Mouse (Mus musculus) midbrain, embryonic 11.5 days (tissue): Measurements from ENCODE around the gene Klhl2. TPM values are rescaled to one million over a fixed set of nuclear protein-coding genes. Genes with fewer than 3 reads are reported as not detected.

Source experiments
- ATAC-seq: fragments of 200-750 bp; cut with Nextera tagmentation; 2 replicates; pipeline ENCODE4 v1.8.0; 2017; ENCODE audit warnings: moderate TSS enrichment, moderate library complexity; ENCODE audit not compliant: low FRiP score
- DNase-seq: peaks from one replicate; pipeline ENCODE4 v3.0.0; 2015; ENCODE audit warnings: low spot score; ENCODE audit errors: missing footprints
- H3K27ac ChIP-seq: fragments of 300-500 bp; sonication (generic); 2 replicates; pipeline ENCODE4 v1.5.1; 2014; ENCODE audit warnings: low read depth, low read length
- H3K27me3 ChIP-seq: fragments of 300-500 bp; sonication (generic); 2 replicates; pipeline ENCODE4 v1.6.1; 2014; ENCODE audit warnings: mild to moderate bottlenecking, low read length, moderate library complexity, mixed read lengths; ENCODE audit not compliant: control insufficient read depth, insufficient read depth
- H3K36me3 ChIP-seq: fragments of 300-500 bp; sonication (generic); 2 replicates; pipeline ENCODE4 v1.6.1; 2014; ENCODE audit warnings: mild to moderate bottlenecking, low read length, moderate library complexity, mixed read lengths; ENCODE audit not compliant: control insufficient read depth, insufficient read depth
- H3K4me1 ChIP-seq: fragments of 300-500 bp; sonication (generic); 2 replicates; pipeline ENCODE4 v1.6.1; 2014; ENCODE audit warnings: low read length; ENCODE audit not compliant: control insufficient read depth, insufficient read depth
- H3K4me2 ChIP-seq: fragments of 300-500 bp; sonication (generic); 2 replicates; pipeline ENCODE4 v1.6.1; 2014; ENCODE audit warnings: mild to moderate bottlenecking, moderate library complexity
- H3K4me3 ChIP-seq: fragments of 300-500 bp; sonication (generic); 2 replicates; pipeline ENCODE4 v1.5.1; 2014; ENCODE audit warnings: low read depth, low read length
- H3K9ac ChIP-seq: fragments of 300-500 bp; sonication (generic); 2 replicates; pipeline ENCODE4 v1.6.1; 2014; ENCODE audit warnings: low read length
- H3K9me3 ChIP-seq: fragments of 300-500 bp; sonication (generic); 2 replicates; pipeline ENCODE4 v1.6.1; 2016; ENCODE audit warnings: low read length; ENCODE audit not compliant: control insufficient read depth
- WGBS: fragments of 180-500 bp; shearing (Covaris S2); extraction: QIAGEN DNeasy Blood & Tissue Kit; methylation state at CpG from one replicate; pipeline ENCODE4 v1.1.7; 2014; 5-methylcytosine and 5-hydroxymethylcytosine counted together
- polyA plus RNA-seq: library from polyadenylated mRNA; unstranded; fragments of >200 nt; fragmentation: Nextera tagmentation; extraction: Ambion mirVana; gene quantifications from 2 replicates; pipeline ENCODE4 v1.2.1, GENCODE M21; 2014

Klhl2 gene
- polyA plus RNA-seq, 1 experiment from 2014 or later, result 19.4 TPM

DNA sequence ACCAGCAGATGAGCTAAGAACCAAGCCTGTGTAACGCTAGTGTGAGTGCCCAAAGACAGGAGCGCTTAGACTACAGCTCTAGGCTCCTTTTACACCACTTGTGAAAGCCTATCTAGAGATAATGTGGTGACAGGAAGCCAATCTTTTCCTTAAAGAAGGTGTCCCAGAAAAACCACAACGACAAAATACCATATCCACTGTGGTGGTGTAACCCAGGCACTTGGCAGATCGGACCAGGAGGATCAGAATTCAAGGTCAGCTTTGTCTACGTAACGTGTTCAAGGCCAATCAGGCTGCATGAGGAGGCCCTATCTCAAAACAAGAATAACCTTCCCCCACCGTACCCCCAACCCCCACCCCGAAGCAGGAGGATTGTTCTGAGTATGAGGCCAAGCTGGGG lies 114.7 kb downstream of the Klhl2 start:
- H3K4me3 ChIP-seq, result no peak overlapping the region
- no peaks in the 10 kb centered on the region for H3K9me3 ChIP-seq
- H3K4me2 ChIP-seq, result no peak overlapping the region
- no peaks in the 10 kb centered on the region for H3K27me3 ChIP-seq
- H3K9ac ChIP-seq, result no peak overlapping the region
- H3K36me3 ChIP-seq, result peaks cover 3% of the 10 kb centered on the region; the same call in 1 of the 2 replicates
- WGBS, result 93% methylated on average over 8 of the region's 8 CpGs
- ATAC-seq (no peak), DNase-seq (no peak)
- no peak overlapping the region for H3K27ac ChIP-seq
- H3K4me1 ChIP-seq, result peaks cover 11% of the 10 kb centered on the region

DNA sequence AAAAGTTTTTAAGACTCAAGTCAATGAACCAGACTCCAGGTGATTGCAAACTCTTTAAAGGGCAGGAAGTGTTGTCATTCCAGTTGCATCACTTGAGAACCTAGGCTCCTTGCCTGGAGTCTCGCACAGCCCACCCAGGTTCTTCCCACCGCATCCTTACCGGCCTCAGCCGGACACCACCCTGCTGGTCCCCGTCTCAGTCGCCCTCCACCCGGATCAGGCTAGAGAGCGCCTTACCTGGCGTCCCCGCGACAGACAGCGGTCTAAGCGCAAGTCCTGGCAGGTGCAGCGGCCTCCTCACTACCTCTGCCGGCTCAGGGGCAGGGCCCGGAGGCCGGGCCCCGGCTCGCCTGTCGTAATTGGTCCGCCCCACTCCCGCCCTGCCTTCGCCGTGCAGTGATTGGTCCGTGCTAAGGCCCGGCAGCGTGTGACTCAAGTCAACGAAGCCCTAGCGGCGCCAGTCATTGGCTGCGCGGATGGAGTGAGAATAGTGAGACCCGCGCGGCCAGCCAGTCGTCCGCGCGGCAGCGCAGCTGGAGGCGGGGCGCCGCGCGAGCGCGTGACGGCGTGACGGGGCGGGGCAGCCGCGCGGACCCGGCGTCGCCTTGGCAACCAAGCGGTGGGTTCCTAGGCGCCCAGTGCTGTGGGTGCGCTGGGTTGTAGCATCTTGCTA lies 116.4 kb downstream of the Klhl2 start, which contains the start of gene Msmo1:
Msmo1 (minus strand) TSS at position 522 of the 673 bp plus-strand sequence.
- peak; percentile 99 for ATAC-seq
- under 1% methylated on average over 60 of the region's 60 CpGs for WGBS
- peak; percentile 99 for DNase-seq

DNA sequence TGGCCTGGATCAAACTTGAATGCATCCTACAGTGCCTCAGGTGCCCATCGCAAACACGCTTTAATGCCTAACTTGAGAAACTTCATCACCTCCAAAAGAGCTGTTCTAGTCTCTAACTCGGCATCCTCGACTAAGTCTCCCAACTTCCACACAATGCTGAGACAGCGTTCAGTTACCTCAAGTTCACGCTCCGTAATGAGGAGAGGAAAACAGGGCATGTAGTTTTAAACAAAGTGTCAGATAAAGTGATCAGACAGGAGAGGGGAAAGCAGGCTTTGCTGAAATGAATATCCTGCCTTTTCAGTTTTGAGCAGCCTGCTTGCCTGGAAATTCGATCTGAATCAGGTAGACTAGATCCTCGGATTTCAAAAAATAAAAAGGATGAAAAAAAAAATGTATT lies 117.2 kb downstream of the Klhl2 start:
- Histone ChIP-seq H3K9me3 (no peaks in the 10 kb centered on the region), H3K27ac (no peak overlapping the region), H3K9ac (peak overlapping the region; percentile 79), H3K27me3 (no peaks in the 10 kb centered on the region), H3K36me3 (peaks cover 3% of the 10 kb centered on the region; the same call in 1 of the 2 replicates), H3K4me2 (peak overlapping the region; percentile 72), H3K4me1 (peaks cover 18% of the 10 kb centered on the region), H3K4me3 (peak overlapping the region; percentile 81)
- 20% methylated on average over 9 of the region's 9 CpGs for WGBS
- DNase-seq (no peak), ATAC-seq (no peak)

More for the DNA sequence above, 116.4 kb downstream of the Klhl2 start, which contains the start of gene Msmo1:
- Histone ChIP-seq H3K27me3 (no peaks in the 10 kb centered on the region), H3K4me3 (peak within 1 kb of the TSS; percentile 81), H3K4me2 (peak within 1 kb of the TSS; percentile 72), H3K9me3 (no peaks in the 10 kb centered on the region), H3K27ac (no peak within 1 kb of the TSS), H3K36me3 (peaks cover 3% of the 10 kb centered on the region; the same call in 1 of the 2 replicates), H3K4me1 (peaks cover 15% of the 10 kb centered on the region), H3K9ac (peak within 1 kb of the TSS; percentile 79)

DNA sequence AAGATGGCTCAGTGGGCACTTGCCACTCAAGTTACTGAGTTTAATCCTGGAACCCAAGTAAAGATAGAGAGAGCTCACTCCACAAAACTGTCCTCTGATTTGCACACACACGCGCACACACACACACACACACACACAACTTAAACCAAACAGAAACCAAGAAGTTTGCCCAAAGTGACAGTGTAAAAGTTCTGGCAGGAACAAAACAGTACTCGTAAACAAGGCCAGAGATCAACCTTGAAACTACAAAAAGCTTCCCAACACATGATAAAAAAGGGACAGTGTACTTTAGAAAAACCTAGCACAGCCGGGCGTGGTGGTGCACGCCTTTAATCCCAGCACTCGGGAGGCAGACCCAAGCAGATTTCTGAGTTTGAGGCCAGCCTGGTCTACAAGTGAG lies 121.7 kb downstream of the Klhl2 start:
- Histone ChIP-seq H3K4me3 (no peak overlapping the region), H3K4me2 (no peak overlapping the region), H3K4me1 (peaks cover 15% of the 10 kb centered on the region), H3K9me3 (no peaks in the 10 kb centered on the region), H3K9ac (no peak overlapping the region), H3K27me3 (no peaks in the 10 kb centered on the region), H3K36me3 (peaks cover 27% of the 10 kb centered on the region), H3K27ac (no peak overlapping the region)
- ATAC-seq, result no peak
- 90% methylated on average over 7 of the region's 7 CpGs for WGBS
- no peak for DNase-seq

DNA sequence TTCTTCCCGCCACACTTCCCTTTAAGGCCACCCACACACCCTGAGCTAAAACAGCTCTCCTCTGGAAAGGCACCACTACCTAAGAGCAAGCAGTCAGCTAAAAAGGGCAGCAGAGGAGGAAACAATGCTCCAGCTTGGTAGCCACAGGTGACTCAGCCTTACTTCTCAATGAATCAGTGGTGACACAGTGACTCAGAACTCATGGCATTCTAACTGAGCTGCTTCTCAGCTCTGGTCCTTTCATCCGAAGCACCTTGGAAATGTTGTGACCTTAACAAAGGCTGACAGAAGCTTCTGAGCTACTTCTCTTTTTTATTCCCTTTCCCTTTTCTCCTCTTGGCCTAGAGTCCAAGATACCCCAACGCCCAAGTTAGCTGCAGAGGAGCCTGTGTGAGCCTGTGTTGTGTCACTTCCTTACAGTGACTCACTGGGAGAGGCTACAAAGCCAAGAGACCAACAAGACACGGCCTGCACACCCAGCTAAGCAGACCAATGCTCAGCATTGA lies 123.6 kb downstream of the Klhl2 start:
- no peaks in the 10 kb centered on the region for H3K9me3 ChIP-seq
- ATAC-seq (no peak), DNase-seq (peak; percentile 12)
- H3K9ac ChIP-seq, result no peak overlapping the region
- H3K27ac ChIP-seq, result no peak overlapping the region
- 81% methylated on average over 4 of the region's 4 CpGs for WGBS
- H3K4me2 ChIP-seq, result no peak overlapping the region
- H3K4me1 ChIP-seq, result peaks cover 8% of the 10 kb centered on the region; the same call in 1 of the 2 replicates
- no peak overlapping the region for H3K4me3 ChIP-seq
- H3K36me3 ChIP-seq, result peaks cover 34% of the 10 kb centered on the region
- H3K27me3 ChIP-seq, result no peaks in the 10 kb centered on the region

DNA sequence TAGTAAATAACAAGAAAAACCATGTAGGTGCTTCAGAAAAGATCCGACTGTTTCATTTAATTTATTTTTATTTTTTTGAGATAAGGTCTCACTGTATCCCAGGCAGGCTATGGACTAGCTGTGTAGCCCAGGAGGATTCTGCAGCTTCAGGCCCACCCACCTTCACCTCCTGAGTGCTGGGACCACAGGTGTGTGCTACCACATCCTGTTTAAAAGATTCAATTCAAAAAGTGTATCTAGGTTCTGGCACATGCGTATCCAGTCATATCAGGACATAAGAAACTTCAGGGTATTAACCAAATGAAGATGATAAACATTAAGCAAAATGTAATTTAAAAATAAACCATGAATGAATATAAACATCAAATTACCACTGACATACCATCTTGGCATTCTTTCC lies 126.6 kb downstream of the Klhl2 start:
- no peak overlapping the region for H3K27ac ChIP-seq
- peaks cover 43% of the 10 kb centered on the region for H3K36me3 ChIP-seq
- no peaks in the 10 kb centered on the region for H3K27me3 ChIP-seq
- H3K4me3 ChIP-seq, result no peak overlapping the region
- DNase-seq (no peak), ATAC-seq (no peak)
- H3K9me3 ChIP-seq, result no peaks in the 10 kb centered on the region
- H3K4me1 ChIP-seq, result peaks cover 4% of the 10 kb centered on the region; the same call in 1 of the 2 replicates
- no peak overlapping the region for H3K9ac ChIP-seq
- WGBS, result 92% methylated on average over 2 of the region's 2 CpGs
- H3K4me2 ChIP-seq, result no peak overlapping the region

DNA sequence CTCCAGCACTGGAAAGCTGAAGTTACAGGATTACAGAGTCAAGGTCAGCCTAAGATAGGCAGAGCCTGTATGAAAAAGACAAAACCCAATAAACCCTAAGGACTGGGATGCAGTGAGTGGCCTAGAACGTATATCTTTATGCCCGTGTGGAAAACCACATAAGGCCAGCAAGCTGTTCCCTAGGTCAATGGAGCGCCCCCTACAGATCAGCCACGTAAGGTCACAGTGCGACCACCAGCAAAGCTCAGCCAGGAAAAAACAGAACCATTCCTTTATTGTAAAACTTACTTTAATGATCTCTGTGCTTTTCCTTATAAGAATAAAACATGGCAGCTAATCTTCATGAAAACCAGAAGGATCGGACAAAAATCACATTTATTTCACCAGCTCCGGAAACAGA lies 131.9 kb downstream of the Klhl2 start:
- ATAC-seq (no peak), DNase-seq (no peak)
- Histone ChIP-seq H3K9me3 (no peaks in the 10 kb centered on the region), H3K27me3 (no peaks in the 10 kb centered on the region), H3K4me3 (no peak overlapping the region), H3K4me2 (no peak overlapping the region), H3K9ac (no peak overlapping the region), H3K27ac (no peak overlapping the region), H3K36me3 (peaks cover 32% of the 10 kb centered on the region), H3K4me1 (no peaks in the 10 kb centered on the region)
- WGBS, result 87% methylated on average over 7 of the region's 7 CpGs

DNA sequence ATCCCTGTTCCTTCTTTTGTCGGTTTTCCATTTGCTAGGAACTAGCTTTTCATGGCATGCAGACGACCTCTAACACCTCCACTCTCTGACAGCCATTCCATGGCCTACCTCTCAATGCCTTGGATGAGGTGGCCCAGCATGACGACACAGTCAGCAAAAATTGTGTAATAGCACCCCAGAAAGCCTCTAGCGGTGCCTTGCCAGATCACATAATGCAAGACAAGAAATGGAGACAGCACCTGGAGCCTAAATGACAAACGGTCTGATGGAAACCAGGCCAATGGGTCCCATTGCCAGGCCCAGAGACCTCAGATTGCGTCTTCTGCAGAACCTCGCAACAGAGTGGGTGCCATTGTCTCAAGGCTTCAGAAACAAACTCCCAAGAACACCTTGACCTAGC lies 137.3 kb downstream of the Klhl2 start:
- H3K4me2 ChIP-seq, result no peak overlapping the region
- DNase-seq (no peak), ATAC-seq (no peak)
- H3K27me3 ChIP-seq, result no peaks in the 10 kb centered on the region
- H3K36me3 ChIP-seq, result peaks cover 9% of the 10 kb centered on the region; the same call in 1 of the 2 replicates
- no peak overlapping the region for H3K4me3 ChIP-seq
- WGBS, result 87% methylated on average over 7 of the region's 7 CpGs
- no peak overlapping the region for H3K27ac ChIP-seq
- H3K9me3 ChIP-seq, result no peaks in the 10 kb centered on the region
- no peak overlapping the region for H3K9ac ChIP-seq
- H3K4me1 ChIP-seq, result no peaks in the 10 kb centered on the region

DNA sequence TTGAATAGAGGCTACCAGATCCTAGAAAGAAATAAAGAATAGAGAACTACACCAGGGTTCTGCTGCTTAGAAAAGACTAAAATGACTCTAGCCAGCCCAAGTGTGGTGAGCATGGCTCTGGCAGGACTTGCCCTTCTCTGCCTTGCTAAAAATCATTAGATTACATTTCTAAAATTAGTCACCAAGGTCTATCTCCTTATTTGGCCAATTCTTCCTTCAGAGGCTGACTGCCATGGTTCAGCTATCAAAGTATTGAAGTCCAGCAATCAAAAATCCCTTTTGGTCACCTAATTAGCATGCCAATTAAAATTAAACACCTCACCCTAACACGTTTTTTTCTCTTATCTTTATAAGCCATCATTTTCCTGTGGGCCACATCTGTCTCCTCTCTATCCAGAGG lies 138.3 kb downstream of the Klhl2 start:
- 53% methylated on average over 1 of the region's 1 CpGs for WGBS

More for the DNA sequence above, 138.3 kb downstream of the Klhl2 start:
- Histone ChIP-seq H3K9ac (no peak overlapping the region), H3K9me3 (no peaks in the 10 kb centered on the region), H3K27me3 (no peaks in the 10 kb centered on the region), H3K36me3 (peaks cover 4% of the 10 kb centered on the region; the same call in 1 of the 2 replicates), H3K4me3 (no peak overlapping the region), H3K4me2 (no peak overlapping the region), H3K27ac (no peak overlapping the region), H3K4me1 (no peaks in the 10 kb centered on the region)
- DNase-seq (no peak), ATAC-seq (no peak)
